Mouse (Mus musculus): ENCODE measurements around the gene Trim37. TPM values are rescaled to one million over a fixed set of nuclear protein-coding genes. Genes with fewer than 3 reads are reported as not detected.

Gene Trim37
- polyA plus RNA-seq, 1 experiment, result 10.5 TPM

- Histone ChIP-seq H3K4me3 (ENCODE audit: insufficient read depth, low read length) (no peak overlapping the region), H3K27ac (ENCODE audit: insufficient read depth, low read depth, low read length) (no peak overlapping the region), H3K4me1 (ENCODE audit: control insufficient read depth, insufficient read depth, low read length) (no peaks in the 10 kb centered on the region)
- no peak for TF ChIP-seq POLR2A (IDR thresholded peaks at IDR 0.05; ENCODE audit: borderline replicate concordance, low read depth, low read length)
- no peak for TF ChIP-seq CTCF (IDR thresholded peaks at IDR 0.05; ENCODE audit: low read depth, low read length)
Observed at GRCm38 (mm10) chr11:87263946-87264345, 137.1 kb downstream of the Trim37 start.

- TF ChIP-seq POLR2A (IDR thresholded peaks at IDR 0.05; ENCODE audit: borderline replicate concordance, low read depth, low read length) (no peak), CTCF (IDR thresholded peaks at IDR 0.05; ENCODE audit: low read depth, low read length) (no peak)
- H3K4me3 ChIP-seq (ENCODE audit: insufficient read depth, low read length), result no peak overlapping the region
- H3K27ac ChIP-seq (ENCODE audit: insufficient read depth, low read depth, low read length), result no peak overlapping the region
- no peaks in the 10 kb centered on the region for H3K4me1 ChIP-seq (ENCODE audit: control insufficient read depth, insufficient read depth, low read length)
Observed at GRCm38 (mm10) chr11:87266246-87266645, 139.4 kb downstream of the Trim37 start.

- Histone ChIP-seq H3K27ac (ENCODE audit: insufficient read depth, low read depth, low read length) (no peak overlapping the region), H3K4me3 (ENCODE audit: insufficient read depth, low read length) (no peak overlapping the region), H3K4me1 (ENCODE audit: control insufficient read depth, insufficient read depth, low read length) (no peaks in the 10 kb centered on the region)
- TF ChIP-seq POLR2A (IDR thresholded peaks at IDR 0.05; ENCODE audit: borderline replicate concordance, low read depth, low read length), result no peak
- no peak for TF ChIP-seq CTCF (IDR thresholded peaks at IDR 0.05; ENCODE audit: low read depth, low read length)
Observed at GRCm38 (mm10) chr11:87268803-87269202, 141.9 kb downstream of the Trim37 start.

Other genes starting within 250 kb of the Trim37 start
- gene Ypel2, start 133.4 kb upstream of the Trim37 start, polyA plus RNA-seq (2012; ENCODE audit: insufficient read depth, insufficient read length, missing spikeins), result 19.5 and 19.8 TPM in 2 replicates
- 41.1 and 43.1 TPM in 2 replicates for gene Gdpd1, start 53.0 kb upstream of the Trim37 start, polyA plus RNA-seq (2012; ENCODE audit: insufficient read depth, insufficient read length, missing spikeins)
- gene Smg8, start 40.3 kb upstream of the Trim37 start, polyA plus RNA-seq (2012; ENCODE audit: insufficient read depth, insufficient read length, missing spikeins), result 11.2 and 12.9 TPM in 2 replicates
- 16.4 and 20.0 TPM in 2 replicates for gene Prr11, start 18.4 kb upstream of the Trim37 start, polyA plus RNA-seq (2012; ENCODE audit: insufficient read depth, insufficient read length, missing spikeins)
- gene Ska2, start 17.8 kb upstream of the Trim37 start, polyA plus RNA-seq (2012; ENCODE audit: insufficient read depth, insufficient read length, missing spikeins), result 26.7 and 30.5 TPM in 2 replicates
- gene Ppm1e, start 231.9 kb downstream of the Trim37 start, polyA plus RNA-seq (2012; ENCODE audit: insufficient read depth, insufficient read length, missing spikeins), result 0.15 TPM in 1 of 2 replicates, not detected in the other

All from bone marrow macrophage, adult 2 months (primary cell).